Mouse (Mus musculus) macrophage (primary cell): Measurements from ENCODE around the gene Il18. TPM values are rescaled to one million over a fixed set of nuclear protein-coding genes. Genes with fewer than 3 reads are reported as not detected.
"Not testable (repeated sequence)": the region's sequence is repeated elsewhere in the genome, so short reads cannot be mapped to it uniquely, and the experiment has no call there.

ENCODE experiments used
- H3K27ac ChIP-seq: fragments of 350-480 bp; formaldehyde crosslinking; 2 replicates; pipeline ENCODE4 v1.9.0; 2021
- H3K36me3 ChIP-seq: fragments of 350-480 bp; formaldehyde crosslinking; 2 replicates; pipeline ENCODE4 v1.9.0; 2021; ENCODE audit errors: inconsistent target
- H3K4me3 ChIP-seq: fragments of 350-480 bp; formaldehyde crosslinking; 2 replicates; pipeline ENCODE4 v1.9.0; 2021; ENCODE audit errors: inconsistent target
- H3K79me2 ChIP-seq: fragments of 350-480 bp; formaldehyde crosslinking; 2 replicates; pipeline ENCODE4 v1.9.0; 2021; ENCODE audit errors: inconsistent target
- WGBS: methylation state at CpG from one replicate; pipeline ENCODE4 v1.1.7; 2026; ENCODE audit warnings: inconsistent platforms; ENCODE audit not compliant: missing documents; 5-methylcytosine and 5-hydroxymethylcytosine counted together
- polyA plus RNA-seq: library from polyadenylated mRNA; stranded (reverse); fragments of 250-400 nt; gene quantifications from 3 replicates; pipeline ENCODE4 v1.2.4, GENCODE M21; 2018; ENCODE audit warnings: inconsistent platforms

The Il18 gene
- polyA plus RNA-seq, 1 experiment from 2014 or later, result 59.1 TPM

- H3K27ac ChIP-seq, result peak within 1 kb of the TSS; percentile 71
- peaks cover 67% of the 10 kb centered on the region for H3K79me2 ChIP-seq
- 1% methylated on average over 48 of the region's 48 CpGs for WGBS
- peak within 1 kb of the TSS; percentile 98 for H3K4me3 ChIP-seq
- H3K36me3 ChIP-seq, result peaks cover 40% of the 10 kb centered on the region
Measured at GRCm38 (mm10) chr9:50603189-50603997, 48.8 kb downstream of the Il18 start, which contains the start of the genes Sdhd and Timm8b. Sdhd (minus strand) TSS chr9:50603812. Timm8b (plus strand) TSS chr9:50603910.

GRCm38 (mm10) chr9:50603998-50604324, 49.3 kb downstream of the Il18 start:
- peaks cover 65% of the 10 kb centered on the region for H3K79me2 ChIP-seq
- H3K36me3 ChIP-seq, result peaks cover 40% of the 10 kb centered on the region
- 3% methylated on average over 22 of the region's 24 CpGs for WGBS
- peak overlapping the region; percentile 98 for H3K4me3 ChIP-seq
- peak overlapping the region; percentile 71 for H3K27ac ChIP-seq

- Histone ChIP-seq H3K27ac (peak overlapping the region; percentile 71), H3K79me2 (peaks cover 61% of the 10 kb centered on the region), H3K4me3 (peak overlapping the region; percentile 98), H3K36me3 (peaks cover 40% of the 10 kb centered on the region)
- 3% methylated on average over 6 of the region's 6 CpGs for WGBS
Measured at GRCm38 (mm10) chr9:50604338-50604737, 49.7 kb downstream of the Il18 start.

GRCm38 (mm10) chr9:50612115-50612514, 57.5 kb downstream of the Il18 start:
- H3K79me2 ChIP-seq, result peaks cover 53% of the 10 kb centered on the region
- 90% methylated on average over 4 of the region's 4 CpGs for WGBS
- H3K4me3 ChIP-seq, result no peak overlapping the region
- H3K36me3 ChIP-seq, result peaks cover 65% of the 10 kb centered on the region
- no peak overlapping the region for H3K27ac ChIP-seq

GRCm38 (mm10) chr9:50616161-50616560, 61.5 kb downstream of the Il18 start:
- H3K27ac ChIP-seq, result no peak overlapping the region

GRCm38 (mm10) chr9:50616766-50617603, 62.4 kb downstream of the Il18 start, which contains the start of the genes Pih1d2 and Nkapd1:
Pih1d2 (plus strand) TSS chr9:50617321.
Nkapd1 (minus strand) TSS chr9:50617464.
- WGBS, result under 1% methylated on average over 66 of the region's 81 CpGs
- H3K27ac ChIP-seq, result peak within 1 kb of the TSS; percentile 60
- peaks cover 19% of the 10 kb centered on the region for H3K36me3 ChIP-seq
- peak within 1 kb of the TSS; percentile 76 for H3K4me3 ChIP-seq
- peaks cover 41% of the 10 kb centered on the region for H3K79me2 ChIP-seq

More at GRCm38 (mm10) chr9:50616161-50616560, 61.5 kb downstream of the Il18 start:
- 45% methylated on average over 10 of the region's 11 CpGs for WGBS
- Histone ChIP-seq H3K36me3 (peaks cover 26% of the 10 kb centered on the region), H3K4me3 (peak overlapping the region; percentile 76), H3K79me2 (peaks cover 44% of the 10 kb centered on the region)

- Histone ChIP-seq H3K4me3 (peak overlapping the region; percentile 76), H3K36me3 (peaks cover 14% of the 10 kb centered on the region; the same call in 1 of the 2 replicates), H3K79me2 (peaks cover 38% of the 10 kb centered on the region), H3K27ac (no peak overlapping the region)
- WGBS, result 62% methylated on average over 9 of the region's 9 CpGs
Measured at GRCm38 (mm10) chr9:50617794-50618330, 63.2 kb downstream of the Il18 start.

GRCm38 (mm10) chr9:50630903-50631302, 76.3 kb downstream of the Il18 start:
- WGBS, result no CpG with 5 or more reads among the region's 8 CpGs
- H3K4me3 ChIP-seq, H3K36me3 ChIP-seq, H3K27ac ChIP-seq, H3K79me2 ChIP-seq: not testable (repeated sequence)

Other genes with a start within 250 kb of the Il18 start
- gene Rpl10-ps3, start 209.9 kb upstream of the Il18 start, polyA plus RNA-seq, result 70.3 to 237 TPM (median 169 TPM) in 3 replicates
- not detected in 3 replicates for gene Plet1, start 60.3 kb upstream of the Il18 start, polyA plus RNA-seq
- gene Pts, start 26.1 kb upstream of the Il18 start, polyA plus RNA-seq, result 36.6 to 64.4 TPM (median 48.4 TPM) in 3 replicates
- 2.7 to 3.6 TPM (median 2.9 TPM) in 3 replicates for gene Bco2, start 354 bp downstream of the Il18 start, polyA plus RNA-seq
- not detected in 3 replicates for gene Tex12, start 6.5 kb downstream of the Il18 start, polyA plus RNA-seq
- gene Sdhd, start 49.0 kb downstream of the Il18 start, polyA plus RNA-seq, result 84.1 to 152 TPM (median 148 TPM) in 3 replicates
- 108 to 125 TPM (median 123 TPM) in 3 replicates for gene Timm8b, start 49.1 kb downstream of the Il18 start, polyA plus RNA-seq
- 0.34 to 1.1 TPM (median 0.45 TPM) in 3 replicates for gene Pih1d2, start 62.5 kb downstream of the Il18 start, polyA plus RNA-seq
- 17.0 to 40.6 TPM (median 19.3 TPM) in 3 replicates for gene Nkapd1, start 62.6 kb downstream of the Il18 start, polyA plus RNA-seq
- 17.0 to 33.3 TPM (median 24.8 TPM) in 3 replicates for gene Dlat, start 105.0 kb downstream of the Il18 start, polyA plus RNA-seq
- gene Dixdc1, start 184.7 kb downstream of the Il18 start, polyA plus RNA-seq, result 0.03 TPM in 1 of 3 replicates, not detected in the others
- gene 2310030G06Rik, start 191.7 kb downstream of the Il18 start, polyA plus RNA-seq, result not detected in 3 replicates
- 0.48 to 0.95 TPM (median 0.95 TPM) in 3 replicates for gene Cryab, start 196.5 kb downstream of the Il18 start, polyA plus RNA-seq
- not detected in 3 replicates for gene Hspb2, start 197.5 kb downstream of the Il18 start, polyA plus RNA-seq
- 2.4 to 5.8 TPM (median 2.7 TPM) in 3 replicates for gene Fdxacb1, start 213.4 kb downstream of the Il18 start, polyA plus RNA-seq
- gene Alg9, start 220.2 kb downstream of the Il18 start, polyA plus RNA-seq, result 15.2 to 18.8 TPM (median 15.5 TPM) in 3 replicates
- gene 1110032A03Rik, start 220.7 kb downstream of the Il18 start, polyA plus RNA-seq, result 11.0 to 58.1 TPM (median 28.0 TPM) in 3 replicates